Mouse (Mus musculus): ENCODE measurements around the gene Med26.

- no peak for TF ChIP-seq POLR2A (IDR thresholded peaks at IDR 0.05; ENCODE audit: borderline replicate concordance, extremely low read depth, insufficient read depth, insufficient read length, poor library complexity, severe bottlenecking)
- no peak for TF ChIP-seq CTCF (IDR thresholded peaks at IDR 0.05; ENCODE audit: borderline replicate concordance, extremely low read depth, insufficient read depth, insufficient read length)
These were observed 50.2 kb downstream of the Med26 start for GRCm38 (mm10) chr8:72497911-72498310.
